Mouse (Mus musculus): ENCODE data around the gene Kcnk3.

The Kcnk3 gene

GRCm38 (mm10) chr5:30638041-30638440 is 50.1 kb downstream of the Kcnk3 start:
- peak; percentile 64 for DNase-seq (ENCODE audit: low spot score)

GRCm38 (mm10) chr5:30643477-30644179 is 55.7 kb downstream of the Kcnk3 start:
- DNase-seq (ENCODE audit: low spot score) = peak; percentile 37

GRCm38 (mm10) chr5:30646036-30646435 is 58.1 kb downstream of the Kcnk3 start:
- no peak for DNase-seq (ENCODE audit: low spot score)

GRCm38 (mm10) chr5:30647396-30647795 is 59.4 kb downstream of the Kcnk3 start:
- no peak for DNase-seq (ENCODE audit: low spot score)

GRCm38 (mm10) chr5:30647815-30648560 is 60.0 kb downstream of the Kcnk3 start, which contains the start of gene Slc35f6:
Slc35f6 (plus strand) TSS chr5:30647933.
- DNase-seq (ENCODE audit: low spot score) = peak; percentile 90

GRCm38 (mm10) chr5:30649558-30649957 is 61.6 kb downstream of the Kcnk3 start:
- no peak for DNase-seq (ENCODE audit: low spot score)

GRCm38 (mm10) chr5:30650756-30651155 is 62.8 kb downstream of the Kcnk3 start:
- peak; percentile 27 for DNase-seq (ENCODE audit: low spot score)

- no peak for DNase-seq (ENCODE audit: low spot score)
Observed at GRCm38 (mm10) chr5:30651554-30651953, 63.6 kb downstream of the Kcnk3 start.

GRCm38 (mm10) chr5:30653246-30653645 is 65.3 kb downstream of the Kcnk3 start:
- DNase-seq (ENCODE audit: low spot score) = no peak

GRCm38 (mm10) chr5:30655042-30655441 is 67.1 kb downstream of the Kcnk3 start:
- DNase-seq (ENCODE audit: low spot score) = no peak

- DNase-seq (ENCODE audit: low spot score) = no peak
Observed at GRCm38 (mm10) chr5:30655526-30656195, 67.7 kb downstream of the Kcnk3 start.

- no peak for DNase-seq (ENCODE audit: low spot score)
Observed at GRCm38 (mm10) chr5:30659042-30659441, 71.1 kb downstream of the Kcnk3 start.

GRCm38 (mm10) chr5:30660278-30660677 is 72.3 kb downstream of the Kcnk3 start:
- no peak for DNase-seq (ENCODE audit: low spot score)

- DNase-seq (ENCODE audit: low spot score) = no peak
Observed at GRCm38 (mm10) chr5:30660813-30661212, 72.8 kb downstream of the Kcnk3 start.

- DNase-seq (ENCODE audit: low spot score) = no peak
Observed at GRCm38 (mm10) chr5:30665360-30665759, 77.4 kb downstream of the Kcnk3 start.

- peak; percentile 56 for DNase-seq (ENCODE audit: low spot score)
Observed at GRCm38 (mm10) chr5:30665968-30666367, 78.0 kb downstream of the Kcnk3 start.

- DNase-seq (ENCODE audit: low spot score) = peak; percentile 92
Observed at GRCm38 (mm10) chr5:30666391-30667195, 78.6 kb downstream of the Kcnk3 start, which contains the start of gene Cenpa. Cenpa (plus strand) TSS chr5:30666777.

- no peak for DNase-seq (ENCODE audit: low spot score)
Observed at GRCm38 (mm10) chr5:30667215-30667614, 79.2 kb downstream of the Kcnk3 start.

- DNase-seq (ENCODE audit: low spot score) = no peak
Observed at GRCm38 (mm10) chr5:30667686-30668085, 79.7 kb downstream of the Kcnk3 start.

- DNase-seq (ENCODE audit: low spot score) = no peak
Observed at GRCm38 (mm10) chr5:30668637-30669495, 80.9 kb downstream of the Kcnk3 start.

- no peak for DNase-seq (ENCODE audit: low spot score)
Observed at GRCm38 (mm10) chr5:30669496-30669830, 81.5 kb downstream of the Kcnk3 start.
